Mouse (Mus musculus): ENCODE measurements around the gene 2810004N23Rik.

Gene 2810004N23Rik

GRCm38 (mm10) chr8:124823497-124823896 lies 39.4 kb downstream of the 2810004N23Rik start:
- no peak for DNase-seq (ENCODE audit: extremely low spot score, low spot score)

DNA sequence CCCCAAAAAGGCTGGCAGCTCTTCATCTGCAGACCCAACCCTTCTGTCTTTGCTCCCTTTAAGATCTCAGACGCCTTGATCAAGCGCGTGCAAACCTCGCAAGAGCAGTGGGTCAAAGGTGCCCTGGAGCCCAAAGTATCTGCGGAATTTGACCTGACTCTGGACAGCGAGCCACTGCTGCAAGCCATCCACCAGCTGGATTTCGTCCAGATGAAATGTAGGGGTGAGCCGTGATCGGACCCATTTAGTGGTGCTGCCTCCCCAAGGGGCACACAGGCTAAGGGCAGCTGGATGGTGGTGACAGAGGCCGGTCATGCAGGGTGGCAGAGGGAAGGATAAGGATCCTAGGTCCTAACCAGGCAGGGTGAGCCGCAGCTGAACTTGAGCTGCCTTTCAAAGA lies 42.8 kb downstream of the 2810004N23Rik start:
- no peak for DNase-seq (ENCODE audit: extremely low spot score, low spot score)

GRCm38 (mm10) chr8:124819612-124820115 lies 43.3 kb downstream of the 2810004N23Rik start:
- no peak for DNase-seq (ENCODE audit: extremely low spot score, low spot score)

DNA sequence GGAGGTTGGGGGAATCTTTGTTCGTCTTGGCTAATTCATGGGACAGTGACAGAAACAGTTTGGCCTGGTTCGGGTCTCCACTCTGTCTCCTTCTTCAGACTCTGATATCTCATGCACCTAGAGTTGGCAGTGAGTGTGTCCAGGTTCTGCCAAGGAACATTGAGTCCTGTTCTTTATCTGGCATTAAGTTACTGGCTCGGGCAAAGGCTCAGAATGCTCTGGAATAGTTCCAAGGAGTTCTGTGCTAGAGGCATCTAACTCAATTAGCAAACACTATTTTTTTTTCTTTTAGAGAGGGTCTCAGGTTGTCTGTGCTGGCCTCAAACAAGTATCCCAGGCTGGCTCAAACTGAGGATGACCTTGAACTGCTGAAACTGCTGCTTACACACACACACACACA lies 45.6 kb downstream of the 2810004N23Rik start:
- DNase-seq (ENCODE audit: extremely low spot score, low spot score), result no peak

- DNase-seq (ENCODE audit: extremely low spot score, low spot score), result no peak
Measured at GRCm38 (mm10) chr8:124816866-124817265, 46.1 kb downstream of the 2810004N23Rik start.

GRCm38 (mm10) chr8:124815870-124816269 lies 47.0 kb downstream of the 2810004N23Rik start:
- DNase-seq (ENCODE audit: extremely low spot score, low spot score), result no peak

GRCm38 (mm10) chr8:124813326-124813725 lies 49.6 kb downstream of the 2810004N23Rik start:
- DNase-seq (ENCODE audit: extremely low spot score, low spot score), result no peak

DNA sequence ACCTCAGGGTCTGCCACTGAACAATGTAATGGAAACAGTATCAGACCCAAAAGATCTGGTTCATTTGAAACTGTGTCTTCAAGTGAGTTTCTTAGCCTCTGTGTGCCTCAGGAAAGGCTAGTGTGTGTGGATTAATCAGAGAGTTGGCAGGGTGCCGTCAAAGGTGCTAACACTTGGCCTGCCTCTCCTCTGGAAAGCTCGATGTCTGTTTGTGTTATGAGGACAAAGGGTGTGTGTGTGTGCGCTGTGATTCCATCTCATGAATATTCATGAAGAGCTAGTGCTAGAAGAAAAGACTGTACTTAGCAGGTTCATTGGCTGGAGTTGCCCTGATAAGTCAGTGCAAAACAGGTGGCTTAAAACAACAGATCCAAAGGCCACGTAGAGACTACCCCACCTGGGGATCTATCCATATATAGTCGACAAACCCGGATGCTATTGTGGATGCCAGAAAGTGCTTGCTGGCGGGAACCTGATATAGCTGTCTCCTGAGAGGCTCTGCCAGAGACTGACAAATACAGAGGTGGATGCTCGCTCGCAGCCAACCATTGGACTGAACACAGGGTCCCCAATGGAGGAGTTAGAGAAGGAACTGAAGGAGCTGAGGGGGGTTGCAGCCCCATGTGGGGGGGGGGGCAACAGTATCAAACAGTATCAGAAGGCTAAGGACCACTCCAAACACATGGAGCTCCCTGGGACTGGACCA lies 52.1 kb downstream of the 2810004N23Rik start:
- no peak for DNase-seq (ENCODE audit: extremely low spot score, low spot score)

GRCm38 (mm10) chr8:124810056-124810610 lies 52.8 kb downstream of the 2810004N23Rik start:
- no peak for DNase-seq (ENCODE audit: extremely low spot score, low spot score)

DNA sequence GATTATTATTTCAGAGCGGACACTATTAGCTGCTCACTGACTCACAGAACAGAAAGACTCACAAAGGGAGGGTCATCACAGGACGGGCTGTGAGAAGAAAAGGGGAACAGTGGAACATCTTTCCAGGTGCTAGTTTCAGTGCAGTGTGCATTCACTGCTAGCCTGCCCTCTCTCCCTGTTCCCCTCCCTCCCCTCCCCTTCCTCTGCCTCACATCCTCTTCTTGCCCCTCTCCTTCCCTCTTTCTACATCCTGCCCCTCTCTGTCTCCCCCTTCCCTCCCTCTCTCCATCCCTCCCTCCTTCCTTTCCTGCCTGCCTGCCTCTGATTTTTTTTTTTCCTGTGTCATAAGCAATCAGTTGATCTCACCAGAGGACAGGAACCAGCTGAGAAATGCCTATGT lies 53.5 kb downstream of the 2810004N23Rik start:
- DNase-seq (ENCODE audit: extremely low spot score, low spot score), result no peak

GRCm38 (mm10) chr8:124805990-124806389 lies 56.9 kb downstream of the 2810004N23Rik start:
- DNase-seq (ENCODE audit: extremely low spot score, low spot score), result no peak

DNA sequence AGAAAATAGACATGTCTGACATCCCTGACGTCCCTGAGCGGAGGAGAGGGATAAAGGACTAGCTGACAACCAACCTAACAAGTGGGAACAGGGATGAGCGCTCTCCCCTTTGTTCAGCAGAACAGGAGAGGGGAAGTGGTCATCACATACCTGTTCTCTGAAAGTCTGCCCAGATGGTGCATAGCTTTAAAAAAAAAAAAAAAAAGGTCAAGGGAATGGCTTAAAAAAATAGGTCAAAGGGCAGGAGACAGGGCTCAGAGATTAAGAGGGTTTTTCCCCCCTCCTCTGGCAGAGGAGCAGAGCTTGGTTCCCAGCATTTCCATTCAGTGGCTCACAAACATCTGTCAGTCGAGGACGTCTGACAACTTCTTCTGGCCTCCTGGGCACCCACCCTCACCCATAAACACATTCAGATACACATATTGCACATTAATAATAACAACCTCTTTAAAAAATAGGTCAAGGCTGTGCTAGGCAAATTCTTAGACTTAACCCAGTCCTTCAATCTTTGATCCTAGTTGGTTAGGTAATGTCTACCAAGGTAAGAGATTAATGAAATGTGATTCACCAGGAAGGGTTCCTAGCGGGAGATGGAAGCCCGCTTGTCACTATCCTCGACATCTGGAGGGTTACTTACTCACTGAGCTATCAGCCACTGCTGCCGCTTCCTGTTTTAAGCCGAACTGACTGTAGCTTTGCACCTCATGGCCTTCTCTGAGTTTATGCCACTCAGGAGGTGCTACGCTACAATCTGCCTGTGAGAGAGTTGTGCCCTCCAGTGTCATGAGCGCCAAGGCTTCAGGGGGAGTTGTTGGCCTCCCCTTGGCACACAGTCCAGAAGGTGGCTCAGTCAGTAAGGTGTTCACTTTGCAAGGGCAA lies 58.9 kb downstream of the 2810004N23Rik start:
- DNase-seq (ENCODE audit: extremely low spot score, low spot score), result no peak

GRCm38 (mm10) chr8:124800542-124800941 lies 62.4 kb downstream of the 2810004N23Rik start:
- DNase-seq (ENCODE audit: extremely low spot score, low spot score), result no peak

DNA sequence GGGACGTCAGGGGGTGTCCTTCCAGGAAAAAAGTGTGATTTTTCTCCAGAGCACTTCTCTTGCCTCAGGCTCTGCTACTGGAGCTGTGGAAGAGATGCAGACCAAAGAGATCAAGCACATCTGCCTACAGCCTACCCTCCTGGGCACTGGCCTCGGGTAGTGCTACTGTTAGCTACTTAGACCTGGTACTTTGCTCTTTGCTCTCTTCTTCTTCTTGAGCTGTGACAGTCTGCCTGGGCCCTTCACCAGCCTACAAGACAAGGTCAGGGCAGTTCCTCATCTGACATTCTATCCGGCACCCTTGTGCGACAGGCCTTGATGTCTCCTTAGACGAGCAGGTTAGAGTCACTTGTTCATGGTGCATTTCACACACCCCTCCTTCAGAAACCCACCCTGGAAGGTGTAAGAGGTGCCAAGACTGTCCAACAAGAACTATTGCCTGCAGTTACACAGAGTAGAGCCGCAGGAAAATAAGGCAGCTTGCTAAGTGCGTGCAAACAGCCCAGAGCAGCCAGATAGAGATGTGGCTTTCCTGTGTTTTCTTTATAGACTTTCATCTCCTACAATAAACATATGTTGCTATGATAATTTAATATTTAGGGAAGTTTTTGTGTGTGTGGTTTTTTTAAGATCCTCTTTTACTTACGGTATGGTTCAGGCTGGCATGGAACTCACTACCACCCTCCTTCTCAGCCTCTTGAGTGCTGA lies 67.0 kb downstream of the 2810004N23Rik start:
- DNase-seq (ENCODE audit: extremely low spot score, low spot score), result no peak

DNA sequence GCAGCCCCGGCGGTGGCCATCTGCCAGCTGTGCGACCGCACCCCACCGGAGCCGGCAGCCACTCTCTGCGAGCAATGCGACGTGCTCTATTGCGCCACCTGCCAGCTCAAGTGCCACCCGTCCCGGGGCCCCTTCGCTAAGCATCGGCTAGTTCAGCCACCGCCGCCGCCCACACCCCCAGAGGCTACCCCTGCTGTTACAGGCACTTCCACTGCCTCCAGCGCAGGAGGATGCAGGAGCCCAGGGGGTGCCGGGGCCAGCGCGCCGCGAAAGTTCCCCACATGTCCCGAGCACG lies 68.5 kb downstream of the 2810004N23Rik start:
- DNase-seq (ENCODE audit: extremely low spot score, low spot score), result no peak

DNA sequence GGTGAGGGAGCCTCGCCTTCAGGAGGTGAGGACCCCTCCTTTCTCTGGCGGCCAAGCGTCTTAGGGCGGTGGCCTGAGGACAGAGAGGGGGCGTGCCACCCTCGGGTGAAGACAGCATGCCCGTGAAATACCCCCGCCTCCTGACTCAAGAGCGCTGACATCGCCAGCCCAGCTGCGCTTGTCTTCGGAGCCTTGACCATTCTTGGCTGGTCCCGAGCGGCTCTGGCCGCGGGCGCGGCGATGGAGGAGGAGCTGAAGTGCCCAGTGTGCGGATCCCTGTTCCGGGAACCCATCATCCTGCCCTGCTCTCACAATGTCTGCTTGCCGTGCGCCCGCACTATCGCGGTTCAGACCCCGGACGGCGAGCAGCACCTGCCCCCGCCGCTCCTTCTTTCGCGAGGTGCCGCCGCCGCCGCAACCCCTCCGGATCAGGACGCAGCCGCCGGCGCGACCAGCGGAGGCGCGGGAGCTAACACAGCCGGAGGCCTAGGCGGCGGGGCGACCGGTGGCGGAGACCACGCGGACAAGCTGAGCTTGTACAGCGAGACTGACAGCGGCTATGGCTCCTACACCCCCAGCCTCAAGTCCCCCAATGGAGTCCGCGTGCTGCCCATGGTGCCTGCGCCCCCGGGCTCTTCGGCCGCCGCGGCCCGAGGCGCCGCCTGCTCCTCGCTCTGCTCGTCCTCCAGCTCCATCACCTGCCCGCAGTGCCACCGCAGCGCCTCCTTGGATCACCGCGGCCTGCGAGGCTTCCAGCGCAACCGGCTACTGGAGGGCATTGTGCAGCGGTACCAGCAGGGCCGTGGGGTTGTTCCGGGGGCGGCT lies 69.0 kb downstream of the 2810004N23Rik start:
- peak; percentile 72 for DNase-seq (ENCODE audit: extremely low spot score, low spot score)

DNA sequence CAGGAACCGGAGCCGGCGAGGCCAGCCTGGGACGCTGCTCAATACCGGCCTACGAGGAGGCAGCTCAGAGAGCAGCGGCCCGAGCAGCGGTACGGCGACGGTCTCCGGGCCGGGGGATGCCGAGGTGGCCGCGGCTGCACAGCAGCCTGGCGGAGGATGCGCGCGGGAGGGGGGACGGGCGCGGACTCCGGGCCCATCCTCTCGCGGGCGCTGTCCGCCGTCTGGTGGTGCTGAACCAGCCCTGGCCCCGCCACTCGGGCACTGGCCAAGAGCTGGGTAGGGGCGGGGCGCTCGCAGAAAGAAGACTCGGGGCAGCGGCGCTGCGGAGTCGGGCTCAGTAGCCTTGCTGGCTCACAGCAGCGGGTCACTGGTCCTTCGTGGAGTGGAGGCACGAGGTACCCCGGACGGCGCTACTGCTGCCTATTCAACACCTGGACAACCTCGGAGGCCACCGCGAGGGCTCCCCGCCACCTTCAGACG lies 69.7 kb downstream of the 2810004N23Rik start:
- DNase-seq (ENCODE audit: extremely low spot score, low spot score), result peak; percentile 93

- peak; percentile 84 for DNase-seq (ENCODE audit: extremely low spot score, low spot score)
Measured at GRCm38 (mm10) chr8:124792708-124793107, 70.2 kb downstream of the 2810004N23Rik start, which contains the start of gene Trim67. Gene Trim67 (plus strand): TSS chr8:124793092.

DNA sequence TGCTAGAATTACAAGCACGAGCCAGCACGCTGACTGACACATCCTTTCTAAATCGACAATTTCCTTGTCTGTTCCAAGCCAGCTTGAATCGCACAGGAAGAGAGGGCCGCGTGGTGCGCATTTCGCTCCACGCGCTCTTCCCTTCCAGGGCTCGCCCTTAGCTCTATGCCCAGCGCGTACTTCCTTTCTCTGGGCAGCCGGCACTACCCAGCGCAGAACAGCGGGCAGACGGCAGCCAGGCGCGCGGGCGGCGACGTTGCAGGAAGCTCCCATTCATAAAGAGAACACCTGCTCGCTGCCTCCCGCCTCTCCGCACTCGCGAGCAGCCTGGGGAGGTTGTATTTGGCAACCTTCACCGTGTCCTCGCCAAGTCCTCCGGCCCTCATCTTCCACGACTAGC lies 70.7 kb downstream of the 2810004N23Rik start:
- peak; percentile 48 for DNase-seq (ENCODE audit: extremely low spot score, low spot score)

GRCm38 (mm10) chr8:124791751-124792150 lies 71.2 kb downstream of the 2810004N23Rik start:
- no peak for DNase-seq (ENCODE audit: extremely low spot score, low spot score)

Data from neural tube, embryonic 10.5 days (tissue).